Mouse (Mus musculus) liver, embryonic 16.5 days (tissue): Measurements from ENCODE around the gene Megf11. TPM values are rescaled to one million over a fixed set of nuclear protein-coding genes. Genes with fewer than 3 reads are reported as not detected.

Source experiments
- ATAC-seq: fragments of 200-750 bp; cut with Nextera tagmentation; 2 replicates; pipeline ENCODE4 v1.8.0; 2017; ENCODE audit warnings: low read depth, mild to moderate bottlenecking, moderate number of reproducible peaks, moderate library complexity
- H3K27ac ChIP-seq: fragments of 300-500 bp; sonication (generic); 2 replicates; pipeline ENCODE4 v1.5.1; 2014; ENCODE audit warnings: mild to moderate bottlenecking, low read length
- H3K27me3 ChIP-seq: fragments of 300-500 bp; sonication (generic); 2 replicates; pipeline ENCODE4 v1.6.1; 2014; ENCODE audit warnings: low read depth, low read length, mixed read lengths; ENCODE audit not compliant: control insufficient read depth, insufficient read depth
- H3K36me3 ChIP-seq: fragments of 300-500 bp; sonication (generic); 2 replicates; pipeline ENCODE4 v1.6.1; 2014; ENCODE audit warnings: mild to moderate bottlenecking; ENCODE audit not compliant: control insufficient read depth, insufficient read depth
- H3K4me1 ChIP-seq: fragments of 300-500 bp; sonication (generic); 2 replicates; pipeline ENCODE4 v1.6.1; 2014; ENCODE audit warnings: low read depth, low read length, mixed read lengths; ENCODE audit not compliant: control insufficient read depth
- H3K4me2 ChIP-seq: fragments of 300-500 bp; sonication (generic); 2 replicates; pipeline ENCODE4 v1.6.1; 2014; ENCODE audit warnings: low read depth, low read length, mixed read lengths
- H3K4me3 ChIP-seq: fragments of 300-500 bp; sonication (generic); 2 replicates; pipeline ENCODE4 v1.5.1; 2014; ENCODE audit warnings: low read depth, mild to moderate bottlenecking, low read length
- H3K9ac ChIP-seq: fragments of 300-500 bp; sonication (generic); 2 replicates; pipeline ENCODE4 v1.6.1; 2014; ENCODE audit warnings: low read depth, low read length
- H3K9me3 ChIP-seq: fragments of 300-500 bp; sonication (generic); replicated peaks from 2 replicates; pipeline ENCODE4 v1.6.1; 2016; ENCODE audit warnings: low read length; ENCODE audit not compliant: control insufficient read depth
- WGBS: fragments of 180-500 bp; shearing (Covaris S2); extraction: QIAGEN DNeasy Blood & Tissue Kit; methylation state at CpG from one replicate; pipeline ENCODE4 v1.1.7; 2014; ENCODE audit not compliant: insufficient replicate concordance; 5-methylcytosine and 5-hydroxymethylcytosine counted together
- polyA plus RNA-seq: library from polyadenylated mRNA; unstranded; fragments of >200 nt; fragmentation: Nextera tagmentation; extraction: Ambion mirVana; gene quantifications from 2 replicates; pipeline ENCODE4 v1.2.1, GENCODE M21; 2015

The Megf11 gene
- polyA plus RNA-seq, 1 experiment from 2014 or later: 0.51 TPM

GRCm38 (mm10) chr9:64447522-64447921, 62.1 kb downstream of the Megf11 start:
- H3K4me2 ChIP-seq: peak overlapping the region; percentile 22; the same call in 1 of the 2 replicates
- H3K27me3 ChIP-seq: no peaks in the 10 kb centered on the region
- peak; percentile 53; the same call in 1 of the 2 replicates for ATAC-seq
- H3K4me3 ChIP-seq: no peak overlapping the region
- H3K9me3 ChIP-seq: no peaks in the 10 kb centered on the region
- no peak overlapping the region for H3K9ac ChIP-seq
- 3% methylated on average over 6 of the region's 6 CpGs for WGBS
- H3K4me1 ChIP-seq: peaks cover 12% of the 10 kb centered on the region
- H3K27ac ChIP-seq: 0 out of 2 replicates have a peak overlapping the region, but pooled peaks have one; percentile 31
- no peaks in the 10 kb centered on the region for H3K36me3 ChIP-seq

GRCm38 (mm10) chr9:64452769-64453168, 67.3 kb downstream of the Megf11 start:
- ATAC-seq: no peak
- no peaks in the 10 kb centered on the region for H3K9me3 ChIP-seq
- 16% methylated on average over 5 of the region's 5 CpGs for WGBS
- H3K4me3 ChIP-seq: no peak overlapping the region
- H3K27me3 ChIP-seq: no peaks in the 10 kb centered on the region; the same call in 1 of the 2 replicates
- H3K9ac ChIP-seq: no peak overlapping the region
- peaks cover 1% of the 10 kb centered on the region for H3K4me1 ChIP-seq
- H3K27ac ChIP-seq: no peak overlapping the region
- H3K4me2 ChIP-seq: no peak overlapping the region
- no peaks in the 10 kb centered on the region for H3K36me3 ChIP-seq

- no peaks in the 10 kb centered on the region for H3K4me1 ChIP-seq
- no peaks in the 10 kb centered on the region; the same call in 1 of the 2 replicates for H3K27me3 ChIP-seq
- H3K9ac ChIP-seq: no peak overlapping the region
- H3K27ac ChIP-seq: no peak overlapping the region
- no peak overlapping the region for H3K4me3 ChIP-seq
- H3K36me3 ChIP-seq: no peaks in the 10 kb centered on the region
- no peaks in the 10 kb centered on the region for H3K9me3 ChIP-seq
- 47% methylated on average over 4 of the region's 4 CpGs for WGBS
- no peak overlapping the region for H3K4me2 ChIP-seq
- ATAC-seq: no peak
Observed at GRCm38 (mm10) chr9:64454196-64454595, 68.8 kb downstream of the Megf11 start.

- H3K9me3 ChIP-seq: no peaks in the 10 kb centered on the region
- H3K4me2 ChIP-seq: no peak overlapping the region
- no peak overlapping the region for H3K9ac ChIP-seq
- no peaks in the 10 kb centered on the region for H3K4me1 ChIP-seq
- ATAC-seq: no peak
- H3K36me3 ChIP-seq: no peaks in the 10 kb centered on the region
- no peak overlapping the region for H3K27ac ChIP-seq
- H3K27me3 ChIP-seq: no peaks in the 10 kb centered on the region; the same call in 1 of the 2 replicates
- no peak overlapping the region for H3K4me3 ChIP-seq
- 31% methylated on average over 9 of the region's 9 CpGs for WGBS
Observed at GRCm38 (mm10) chr9:64455910-64456309, 70.5 kb downstream of the Megf11 start.

- Histone ChIP-seq H3K9me3 (no peaks in the 10 kb centered on the region), H3K4me2 (no peak overlapping the region), H3K36me3 (no peaks in the 10 kb centered on the region), H3K4me3 (no peak overlapping the region), H3K27ac (0 out of 2 replicates have a peak overlapping the region, but pooled peaks have one; percentile 14), H3K27me3 (no peaks in the 10 kb centered on the region; the same call in 1 of the 2 replicates), H3K9ac (no peak overlapping the region), H3K4me1 (no peaks in the 10 kb centered on the region)
- WGBS: 41% methylated on average over 7 of the region's 7 CpGs
- 0 out of 2 replicates have a peak, but pooled peaks have one; percentile 19 for ATAC-seq
Observed at GRCm38 (mm10) chr9:64457596-64457995, 72.2 kb downstream of the Megf11 start.

- no peak overlapping the region for H3K4me2 ChIP-seq
- no peak overlapping the region for H3K4me3 ChIP-seq
- no peaks in the 10 kb centered on the region for H3K4me1 ChIP-seq
- no peak overlapping the region for H3K9ac ChIP-seq
- H3K36me3 ChIP-seq: no peaks in the 10 kb centered on the region
- no peak for ATAC-seq
- H3K9me3 ChIP-seq: no peaks in the 10 kb centered on the region
- 75% methylated on average over 16 of the region's 16 CpGs for WGBS
- no peaks in the 10 kb centered on the region for H3K27me3 ChIP-seq
- no peak overlapping the region for H3K27ac ChIP-seq
Observed at GRCm38 (mm10) chr9:64461568-64462308, 76.3 kb downstream of the Megf11 start.

- no peak overlapping the region for H3K9ac ChIP-seq
- no peaks in the 10 kb centered on the region for H3K36me3 ChIP-seq
- ATAC-seq: no peak
- no peaks in the 10 kb centered on the region for H3K27me3 ChIP-seq
- no peaks in the 10 kb centered on the region for H3K4me1 ChIP-seq
- no peak overlapping the region for H3K4me3 ChIP-seq
- H3K9me3 ChIP-seq: no peaks in the 10 kb centered on the region
- H3K27ac ChIP-seq: no peak overlapping the region
- no peak overlapping the region for H3K4me2 ChIP-seq
Observed at GRCm38 (mm10) chr9:64462870-64463269, 77.4 kb downstream of the Megf11 start.

GRCm38 (mm10) chr9:64466090-64466489, 80.7 kb downstream of the Megf11 start:
- H3K27me3 ChIP-seq: no peaks in the 10 kb centered on the region; the same call in 1 of the 2 replicates
- no peaks in the 10 kb centered on the region for H3K9me3 ChIP-seq
- H3K4me1 ChIP-seq: no peaks in the 10 kb centered on the region
- ATAC-seq: no peak
- no peak overlapping the region for H3K27ac ChIP-seq
- no peak overlapping the region for H3K9ac ChIP-seq
- no peak overlapping the region for H3K4me3 ChIP-seq
- H3K36me3 ChIP-seq: no peaks in the 10 kb centered on the region
- H3K4me2 ChIP-seq: no peak overlapping the region
- WGBS: 68% methylated on average over 8 of the region's 8 CpGs

- WGBS: 68% methylated on average over 4 of the region's 4 CpGs
- H3K27ac ChIP-seq: no peak overlapping the region
- no peak overlapping the region for H3K4me2 ChIP-seq
Observed at GRCm38 (mm10) chr9:64466564-64466963, 81.1 kb downstream of the Megf11 start.

More at GRCm38 (mm10) chr9:64466564-64466963, 81.1 kb downstream of the Megf11 start:
- Histone ChIP-seq H3K9ac (no peak overlapping the region), H3K36me3 (no peaks in the 10 kb centered on the region), H3K4me1 (no peaks in the 10 kb centered on the region), H3K4me3 (no peak overlapping the region), H3K27me3 (no peaks in the 10 kb centered on the region; the same call in 1 of the 2 replicates), H3K9me3 (no peaks in the 10 kb centered on the region)
- no peak for ATAC-seq
